Mouse (Mus musculus) cerebral cortex, adult 2 months (tissue): ENCODE results near the gene Ttc4.

Experiments used
- WGBS: fragments of 180-500 bp; shearing (Covaris S2); methylation state at CpG from one replicate; pipeline ENCODE4 v1.1.7; 2018; 5-methylcytosine and 5-hydroxymethylcytosine counted together

Ttc4 gene

GRCm38 (mm10) chr4:106650833-106651527 is 27.8 kb downstream of the Ttc4 start, which contains the start of gene Pars2:
Gene Pars2 (plus strand): TSS chr4:106651069.
- WGBS = 3% methylated on average over 40 of the region's 40 CpGs

DNA sequence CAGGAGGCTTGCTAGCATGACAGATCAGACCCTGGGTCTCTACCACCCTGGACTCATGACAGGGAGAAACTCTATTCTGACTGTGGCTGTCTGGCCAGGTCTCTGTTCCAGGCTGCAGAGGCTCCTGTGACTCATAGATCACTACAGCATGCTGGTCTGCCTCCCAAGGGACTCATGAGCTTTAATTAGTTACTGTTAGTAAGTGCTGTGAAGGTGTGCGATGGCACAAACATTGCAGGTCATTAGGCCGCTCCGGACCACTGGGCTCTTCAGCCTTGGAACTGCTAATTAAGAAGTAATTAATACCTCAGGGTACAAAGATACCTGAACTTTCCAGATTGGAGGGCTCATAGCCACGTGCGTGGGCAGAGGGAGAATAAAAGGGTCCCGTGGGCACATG is 31.6 kb downstream of the Ttc4 start:
- WGBS = 71% methylated on average over 6 of the region's 6 CpGs

GRCm38 (mm10) chr4:106645797-106646196 is 32.9 kb downstream of the Ttc4 start:
- WGBS = 78% methylated on average over 5 of the region's 5 CpGs

- WGBS = 75% methylated on average over 6 of the region's 6 CpGs
Observed at GRCm38 (mm10) chr4:106644218-106644610, 34.5 kb downstream of the Ttc4 start.

GRCm38 (mm10) chr4:106643483-106644217 is 35.1 kb downstream of the Ttc4 start:
- 26% methylated on average over 8 of the region's 8 CpGs for WGBS

DNA sequence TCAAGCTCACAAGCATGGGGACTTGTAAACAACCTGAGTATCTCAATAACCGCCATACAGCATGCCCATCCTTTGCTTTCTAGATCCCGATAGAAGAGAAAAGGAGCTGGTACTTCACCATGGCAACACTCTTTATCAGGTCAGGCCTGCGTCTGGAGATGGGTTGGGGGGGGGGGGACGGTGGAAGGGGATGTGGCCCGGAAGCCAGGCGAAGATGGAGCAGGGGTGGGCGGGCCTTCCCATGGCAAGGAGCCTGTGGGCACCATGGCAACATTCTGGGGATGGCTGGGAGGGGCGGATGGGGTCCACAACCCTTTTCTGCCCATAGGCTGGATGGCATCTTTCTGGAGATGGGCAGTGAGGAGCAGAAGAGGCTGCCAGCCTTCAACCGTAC is 44.7 kb downstream of the Ttc4 start:
- 32% methylated on average over 9 of the region's 9 CpGs for WGBS

DNA sequence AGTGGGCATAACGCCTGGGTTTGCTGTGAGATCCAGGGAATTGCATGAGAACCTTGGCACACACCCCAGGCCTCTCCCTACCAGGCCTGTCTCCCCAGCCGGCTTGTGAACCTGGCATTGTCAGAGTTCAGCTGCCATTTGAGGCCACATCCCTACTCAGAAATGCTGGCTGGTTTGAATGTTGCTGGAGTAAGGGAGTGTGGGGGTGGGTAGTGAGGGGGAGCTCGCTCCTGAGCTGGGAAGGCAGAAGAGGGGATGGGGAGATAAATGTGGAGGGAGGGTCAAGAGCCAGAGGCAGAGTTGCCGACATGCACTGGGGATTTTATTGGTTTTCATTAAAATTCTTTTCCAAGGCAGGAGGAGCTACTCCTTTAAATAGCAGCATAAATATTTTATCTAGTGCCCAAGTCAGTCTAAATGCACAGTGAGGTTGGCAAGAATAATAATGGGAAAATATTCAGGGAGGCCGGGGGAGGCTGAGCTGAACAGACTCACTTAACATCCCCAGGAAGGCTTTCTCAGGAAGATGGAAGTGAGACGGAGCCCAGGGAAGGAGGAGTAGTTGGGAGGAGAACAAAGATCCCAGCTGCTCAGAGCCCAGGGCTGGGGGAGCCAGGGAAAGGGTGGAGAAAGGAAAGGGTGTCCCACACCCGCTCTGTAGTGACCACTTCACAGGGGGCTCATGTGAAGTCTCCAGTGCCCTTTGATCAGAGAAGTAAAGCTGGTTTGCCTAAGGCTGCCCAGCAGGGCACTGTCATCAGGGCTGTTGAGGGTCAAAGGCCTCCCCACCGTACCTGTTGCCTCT is 45.3 kb downstream of the Ttc4 start:
- 21% methylated on average over 8 of the region's 8 CpGs for WGBS

GRCm38 (mm10) chr4:106632313-106632712 is 46.4 kb downstream of the Ttc4 start:
- 38% methylated on average over 1 of the region's 3 CpGs for WGBS

DNA sequence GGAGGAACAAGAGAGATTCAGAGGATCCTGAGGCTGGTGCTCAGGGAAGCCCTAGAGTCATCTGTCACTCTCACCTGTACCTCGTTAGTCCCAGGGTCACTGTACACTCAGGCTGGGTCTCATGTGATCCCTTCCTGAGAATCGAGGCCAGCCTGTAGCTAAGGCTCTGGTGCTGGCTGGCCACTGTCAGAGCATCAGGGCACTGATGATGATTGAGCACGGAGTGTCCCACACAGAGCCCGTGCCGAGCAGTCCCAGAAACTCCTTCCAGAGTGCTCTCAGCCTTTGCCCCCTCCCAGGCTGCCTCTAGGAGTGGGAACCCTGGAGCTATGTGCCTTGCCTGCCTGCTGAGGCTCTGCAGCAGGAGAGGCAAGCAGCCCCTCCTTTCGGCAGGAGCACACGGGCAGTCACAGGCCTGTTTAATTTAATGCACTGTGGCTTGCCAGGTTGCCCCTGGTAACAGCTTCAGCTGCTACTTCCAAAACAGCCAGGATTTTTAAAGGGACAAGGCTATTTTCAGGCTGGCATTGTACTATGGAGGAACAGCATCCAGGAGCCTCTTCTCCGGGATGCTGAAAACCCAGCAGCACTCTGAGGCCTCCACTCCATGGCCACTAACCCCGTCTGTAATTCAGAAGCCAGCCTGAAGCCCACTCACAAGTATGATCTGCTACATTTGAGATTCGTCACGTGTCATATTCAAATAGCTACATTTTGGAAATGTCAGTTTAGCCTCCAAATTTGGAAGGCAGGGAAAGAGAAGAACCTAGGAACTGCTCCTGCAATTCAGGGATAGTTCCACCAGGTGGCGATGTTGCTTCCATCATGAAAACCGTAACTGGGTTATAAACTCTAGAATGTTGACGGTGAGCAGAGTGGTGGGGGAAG is 48.2 kb downstream of the Ttc4 start:
- 8% methylated on average over 14 of the region's 14 CpGs for WGBS

DNA sequence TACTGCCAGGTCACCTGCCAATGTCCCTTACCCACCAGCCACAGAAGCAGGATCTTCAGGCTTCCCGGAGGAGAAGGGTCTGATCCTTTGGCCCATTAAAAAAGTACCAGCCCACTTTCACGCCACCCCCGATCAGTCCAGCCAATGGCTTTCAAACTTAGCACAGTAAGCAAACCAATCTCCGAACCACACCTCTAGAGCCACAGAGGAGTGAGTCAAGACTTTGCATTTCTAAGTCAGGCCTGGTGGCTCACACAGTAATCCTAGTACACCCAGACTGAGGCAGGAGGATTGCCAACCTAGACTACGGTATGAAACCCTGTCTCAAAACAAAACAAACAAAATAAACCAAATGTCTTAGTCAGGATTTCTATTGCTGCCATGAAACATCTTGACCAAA is 49.4 kb downstream of the Ttc4 start:
- WGBS = 73% methylated on average over 5 of the region's 5 CpGs

- WGBS = 73% methylated on average over 9 of the region's 9 CpGs
Observed at GRCm38 (mm10) chr4:106628650-106629360, 49.9 kb downstream of the Ttc4 start.

DNA sequence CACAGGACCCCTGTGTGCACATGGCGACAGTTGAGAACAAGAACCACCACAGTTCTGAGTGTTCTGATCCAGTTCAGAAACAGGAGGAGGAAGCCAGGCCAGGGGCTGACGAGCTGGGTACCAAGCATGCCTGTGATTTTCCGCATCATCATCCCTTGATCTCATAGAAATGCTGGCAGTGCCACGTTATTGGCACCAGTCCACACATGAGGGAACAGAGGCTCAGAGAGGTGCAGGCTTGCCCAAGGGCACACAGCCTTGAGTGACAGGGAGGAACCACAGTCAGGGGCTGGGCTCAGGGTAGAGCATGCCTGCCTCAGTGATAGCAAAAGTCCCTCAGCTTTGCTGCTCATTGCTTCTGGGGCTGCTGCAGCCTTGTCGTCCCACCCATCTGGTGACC is 50.9 kb downstream of the Ttc4 start:
- 58% methylated on average over 5 of the region's 5 CpGs for WGBS

DNA sequence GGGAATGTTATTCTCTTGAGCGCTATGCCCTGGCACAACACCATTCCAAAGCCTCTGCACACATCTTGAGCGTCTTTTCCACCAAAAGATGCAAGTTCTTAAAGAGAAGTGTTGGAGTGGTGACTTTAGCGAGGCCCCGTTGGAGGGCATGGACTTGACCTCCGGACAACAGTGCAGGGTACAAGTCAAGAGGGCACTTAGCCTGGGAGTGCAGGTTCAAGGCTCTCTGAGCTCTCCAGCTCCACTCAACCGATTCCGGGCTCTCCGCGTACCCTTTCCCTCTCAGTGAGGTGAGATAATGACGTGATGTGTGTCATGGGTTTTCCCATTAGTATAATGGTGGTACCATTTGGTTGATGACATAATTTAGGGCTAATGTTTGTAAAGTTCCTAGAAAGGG is 54.5 kb downstream of the Ttc4 start:
- 91% methylated on average over 10 of the region's 10 CpGs for WGBS

GRCm38 (mm10) chr4:106622712-106623111 is 56.0 kb downstream of the Ttc4 start:
- WGBS = 37% methylated on average over 27 of the region's 28 CpGs

GRCm38 (mm10) chr4:106622030-106622493 is 56.7 kb downstream of the Ttc4 start, which contains the start of gene Ttc22:
Gene Ttc22 (plus strand): TSS chr4:106622432.
- WGBS = 44% methylated on average over 16 of the region's 16 CpGs

- 83% methylated on average over 3 of the region's 3 CpGs for WGBS
Observed at GRCm38 (mm10) chr4:106621428-106621827, 57.3 kb downstream of the Ttc4 start.

GRCm38 (mm10) chr4:106618898-106619297 is 59.8 kb downstream of the Ttc4 start:
- 88% methylated on average over 4 of the region's 4 CpGs for WGBS

DNA sequence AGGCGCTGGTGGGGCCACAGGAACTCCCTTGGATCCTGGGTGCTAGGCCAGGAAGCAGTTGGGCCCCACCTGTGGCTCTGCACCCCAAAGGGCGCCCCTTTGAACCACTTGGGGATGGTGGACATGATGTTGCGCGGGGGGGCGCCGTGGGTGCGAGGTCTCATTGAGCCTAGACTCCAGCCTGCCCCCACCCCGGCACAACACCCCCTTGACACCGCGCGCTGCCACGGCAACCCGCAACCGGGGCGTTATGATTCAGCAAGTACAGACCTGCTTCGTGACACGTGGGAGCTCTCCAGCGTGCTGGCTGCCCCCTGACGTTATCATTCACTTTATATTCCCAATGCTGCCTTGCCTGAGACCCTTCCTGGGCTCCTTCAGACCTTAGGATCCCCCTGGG is 61.7 kb downstream of the Ttc4 start, which contains the start of gene Lexm:
TSS of gene Lexm (minus strand) at position 186 of the 400 bp plus-strand sequence.
- 2% methylated on average over 18 of the region's 19 CpGs for WGBS

GRCm38 (mm10) chr4:106615637-106616036 is 63.1 kb downstream of the Ttc4 start:
- 82% methylated on average over 12 of the region's 12 CpGs for WGBS

DNA sequence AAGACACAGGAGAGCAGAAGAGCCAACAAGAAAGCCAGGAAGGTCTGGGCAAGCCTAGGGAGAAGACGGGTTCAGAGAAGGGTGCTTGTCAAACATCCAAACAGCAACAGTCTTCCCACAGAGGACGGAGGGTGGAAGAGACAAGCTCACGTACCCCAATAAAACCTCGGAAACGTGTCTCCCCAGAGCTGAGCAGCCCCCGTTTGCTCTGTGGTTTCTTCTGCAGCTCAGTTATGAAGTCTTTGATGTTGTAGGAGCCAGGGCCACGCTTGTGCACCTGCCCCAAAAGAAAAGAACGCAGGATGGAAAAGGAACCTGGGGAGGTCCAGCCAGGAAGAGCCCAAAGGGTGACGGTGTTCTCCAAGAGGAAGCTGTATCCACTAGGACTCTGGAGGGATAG is 63.9 kb downstream of the Ttc4 start:
- 77% methylated on average over 9 of the region's 9 CpGs for WGBS
